Mouse (Mus musculus): ENCODE results near the gene Brsk1. TPM values are rescaled to one million over a fixed set of nuclear protein-coding genes. Genes with fewer than 3 reads are reported as not detected.

The Brsk1 gene
- polyA plus RNA-seq (2014; fragmentation: Illumina TruSeq; extraction: RNeasy Lipid Tissue Mini Kit (QIAGEN cat#74804); ENCODE audit: low read depth, low replicate concordance), result 3.5 TPM

DNA sequence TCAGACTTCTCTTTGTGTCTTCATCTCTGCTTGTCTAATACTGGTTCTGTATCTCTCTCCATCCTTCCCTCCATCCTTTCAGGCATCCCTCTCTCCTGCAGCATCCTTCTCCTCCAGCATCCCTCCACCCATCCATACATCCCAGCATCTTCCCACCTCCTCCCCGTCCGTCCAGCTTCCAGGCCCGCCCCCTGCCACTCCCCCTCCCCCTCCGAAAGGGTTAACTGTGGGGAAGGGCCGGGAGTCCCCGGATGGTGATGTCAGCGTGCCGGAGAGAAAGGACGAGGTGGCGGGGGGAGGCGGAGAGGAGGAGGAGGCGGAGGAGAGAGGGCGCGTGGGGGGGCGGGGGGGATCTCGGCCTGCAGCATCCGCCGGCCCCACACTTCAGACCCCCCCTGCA, at the start of gene Brsk1:
Gene Brsk1, plus strand, starts transcription at position 218 of the 400 bp plus-strand sequence.

DNA sequence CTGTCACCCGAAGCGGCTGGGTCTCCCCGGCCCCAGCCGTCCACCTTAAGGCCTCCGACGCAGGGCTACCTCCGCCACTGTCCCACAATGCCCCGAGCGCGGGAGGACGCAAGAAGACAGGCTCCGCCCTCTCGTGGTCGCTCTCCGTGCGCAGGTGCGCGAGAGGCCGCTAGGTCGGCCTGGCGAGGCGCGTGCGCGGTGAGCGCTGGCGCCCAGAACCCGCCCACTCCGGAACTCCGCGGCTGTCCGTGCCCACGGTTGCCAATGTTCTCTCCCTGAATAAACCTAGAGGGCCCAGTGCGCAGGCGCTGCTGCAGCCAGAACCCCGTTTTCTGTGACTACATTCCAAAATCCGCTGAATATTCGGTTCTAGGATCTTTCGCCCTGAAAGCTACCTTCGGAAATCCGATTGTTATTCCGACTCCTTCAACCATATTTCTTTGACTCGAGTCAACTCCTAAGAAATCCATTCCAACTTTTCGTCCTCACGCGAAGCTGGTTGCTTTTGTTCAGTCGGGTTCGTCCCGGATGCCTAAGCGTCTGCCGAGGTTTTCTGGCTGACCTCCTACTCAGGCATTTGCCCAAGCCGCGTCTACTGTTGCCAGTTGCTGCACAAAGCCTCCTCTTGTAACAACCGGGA, 31.4 kb upstream of the Brsk1 start, which contains the start of gene Ppp6r1:
Gene Ppp6r1, minus strand, starts transcription at position 108 of the 640 bp plus-strand sequence.

DNA sequence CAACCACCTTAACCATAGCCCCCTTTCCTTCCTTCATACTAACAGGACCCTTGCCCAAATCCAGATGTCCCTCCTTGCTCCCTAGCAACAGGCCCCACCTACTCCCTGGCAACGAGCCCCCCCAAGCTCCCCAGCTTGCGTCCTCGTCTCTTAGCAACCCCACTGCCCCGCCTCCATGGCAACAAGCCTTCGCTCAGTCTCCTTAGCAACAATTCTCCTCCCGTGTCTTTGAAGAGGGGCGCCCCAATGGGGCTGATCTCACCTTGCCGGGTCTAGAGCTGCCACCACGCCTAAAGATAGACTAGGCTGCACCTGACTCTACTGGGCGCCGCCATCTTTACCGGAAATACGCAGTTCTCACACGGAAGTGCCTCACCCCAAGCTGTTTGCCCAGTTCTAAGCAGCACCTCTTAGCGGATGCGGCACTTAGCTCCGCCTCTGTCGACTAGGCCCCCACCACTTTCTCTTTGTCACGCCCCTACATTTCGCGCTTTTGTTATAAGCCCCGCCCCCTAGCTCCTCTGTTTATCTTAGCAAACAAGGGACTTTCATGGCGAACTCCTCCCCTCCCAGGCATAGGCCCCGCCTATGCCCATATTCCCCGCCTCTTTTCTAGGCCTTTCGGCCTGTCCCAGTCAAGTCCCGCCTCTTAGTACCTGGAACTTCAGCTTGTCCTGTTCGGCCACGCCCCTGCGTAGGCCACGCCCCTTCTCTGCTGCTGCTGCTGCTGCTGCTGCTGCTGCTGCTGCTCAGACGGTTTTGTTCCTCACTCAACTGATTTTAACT, 5.6 kb upstream of the Brsk1 start, which contains the start of gene Hspbp1:
Gene Hspbp1, minus strand, starts transcription at position 437 of the 786 bp plus-strand sequence.

DNA sequence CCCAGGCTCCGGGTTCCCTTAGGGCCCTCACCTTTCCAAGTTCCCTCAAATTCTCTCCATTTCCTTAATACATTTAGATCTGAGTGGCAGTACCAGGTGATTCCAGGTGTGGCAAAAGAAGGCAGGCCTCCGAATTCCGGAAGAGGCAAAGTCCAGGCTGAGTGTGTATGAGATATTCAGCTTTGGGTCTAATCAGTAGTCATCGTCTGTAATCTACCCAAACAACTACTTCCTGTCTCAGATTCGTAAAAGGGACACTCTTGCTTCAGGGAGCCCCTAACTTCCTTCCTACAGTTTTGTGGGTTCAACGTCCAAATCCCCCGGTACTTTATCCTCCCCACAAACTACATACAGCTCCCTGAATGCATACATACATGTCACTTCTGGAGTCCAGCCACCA, 34.8 kb downstream of the Brsk1 start, which contains the start of gene Tmem150b:
Gene Tmem150b, minus strand, starts transcription at position 81 of the 400 bp plus-strand sequence.

DNA sequence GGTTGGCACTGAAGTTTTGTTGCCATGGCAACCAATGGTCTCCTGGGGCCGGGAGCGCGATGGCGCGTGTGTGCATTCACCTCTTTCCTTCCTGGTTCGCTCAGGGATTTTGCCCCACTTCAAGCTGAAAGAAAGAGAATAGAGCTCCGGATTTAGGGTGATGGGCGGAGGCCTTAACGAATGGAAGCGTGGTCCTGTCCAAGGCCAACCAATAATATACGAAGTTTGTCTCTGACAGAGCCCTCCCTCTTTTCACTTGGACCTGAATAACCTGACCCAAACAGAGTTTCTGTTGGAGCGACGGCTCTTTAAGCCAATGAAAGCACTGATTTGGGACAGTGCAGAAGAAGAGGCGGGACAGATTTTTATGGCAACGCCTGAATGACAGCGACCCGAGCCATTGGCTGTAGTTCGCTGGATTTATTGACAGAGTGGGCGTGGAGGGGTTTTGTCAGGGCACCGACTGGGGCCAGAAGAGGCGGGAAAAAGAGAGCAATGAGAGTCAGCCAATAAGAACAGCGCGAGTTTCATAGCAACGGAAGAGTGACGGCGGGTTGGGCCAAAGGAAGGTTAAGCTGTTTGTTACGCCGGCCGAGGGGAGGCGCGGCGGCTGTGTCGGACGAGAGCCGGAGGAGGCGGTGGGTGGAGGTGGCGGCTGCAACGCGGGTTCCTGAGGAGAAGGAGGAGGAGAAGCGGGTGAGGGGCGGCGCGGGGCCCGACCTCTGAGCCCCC, 49.3 kb downstream of the Brsk1 start, which contains the start of gene Kmt5c:
Gene Kmt5c, plus strand, starts transcription at position 572 of the 732 bp plus-strand sequence.

DNA sequence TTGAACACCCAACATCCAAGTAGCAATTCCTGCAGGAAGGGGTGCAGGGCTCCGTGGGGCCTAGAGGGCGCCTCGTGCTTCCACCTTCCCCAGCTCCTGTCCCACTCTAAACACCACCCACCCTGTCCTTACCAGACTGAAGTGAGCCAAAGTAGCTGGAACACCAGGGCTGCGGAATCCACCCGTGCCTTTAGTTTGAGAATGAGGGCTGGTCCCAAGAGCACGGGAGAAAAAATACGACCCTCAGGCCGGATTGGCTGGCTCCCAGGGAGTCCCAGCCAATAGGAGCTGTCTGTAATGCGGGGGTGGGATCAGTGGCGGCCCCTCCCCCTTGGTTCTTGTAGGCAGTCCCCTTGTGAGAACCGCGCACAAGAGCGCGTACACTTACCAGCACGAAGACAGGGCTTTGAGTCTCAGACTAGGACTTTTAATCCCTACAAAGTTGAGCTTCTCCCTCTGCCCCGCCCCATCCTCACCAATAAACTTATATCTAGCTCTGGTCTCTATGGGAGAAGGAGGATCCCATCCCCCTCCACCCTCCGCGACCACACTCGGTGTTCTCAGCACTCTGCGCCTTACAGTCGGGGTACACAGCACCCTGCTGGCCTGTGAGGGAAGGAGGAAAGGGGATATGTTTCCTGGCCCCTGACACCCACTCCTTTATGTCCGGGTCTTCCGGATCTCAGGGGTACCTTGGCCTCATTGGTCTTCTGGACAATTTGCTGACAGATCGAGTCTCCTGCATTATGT, 62.6 kb downstream of the Brsk1 start, which contains the start of gene Cox6b2:
Gene Cox6b2, minus strand, starts transcription at position 274 of the 750 bp plus-strand sequence.

Other genes starting within 250 kb of the Brsk1 start
- gene Rdh13, start 245.0 kb upstream of the Brsk1 start, polyA plus RNA-seq (2014; fragmentation: Illumina TruSeq; extraction: RNeasy Lipid Tissue Mini Kit (QIAGEN cat#74804); ENCODE audit: low read depth, low replicate concordance), result 11.0 TPM
- 11.0 TPM for gene Eps8l1, start 229.9 kb upstream of the Brsk1 start, polyA plus RNA-seq (2014; fragmentation: Illumina TruSeq; extraction: RNeasy Lipid Tissue Mini Kit (QIAGEN cat#74804); ENCODE audit: low read depth, low replicate concordance)
- 100 TPM for gene Ppp1r12c, start 188.9 kb upstream of the Brsk1 start, polyA plus RNA-seq (2014; fragmentation: Illumina TruSeq; extraction: RNeasy Lipid Tissue Mini Kit (QIAGEN cat#74804); ENCODE audit: low read depth, low replicate concordance)
- 19.6 TPM for gene Tnnt1, start 174.2 kb upstream of the Brsk1 start, polyA plus RNA-seq (2014; fragmentation: Illumina TruSeq; extraction: RNeasy Lipid Tissue Mini Kit (QIAGEN cat#74804); ENCODE audit: low read depth, low replicate concordance)
- 4.8 TPM for gene Tnni3, start 166.4 kb upstream of the Brsk1 start, polyA plus RNA-seq (2014; fragmentation: Illumina TruSeq; extraction: RNeasy Lipid Tissue Mini Kit (QIAGEN cat#74804); ENCODE audit: low read depth, low replicate concordance)
- gene Dnaaf3, start 158.2 kb upstream of the Brsk1 start, polyA plus RNA-seq (2014; fragmentation: Illumina TruSeq; extraction: RNeasy Lipid Tissue Mini Kit (QIAGEN cat#74804); ENCODE audit: low read depth, low replicate concordance), result 4.6 TPM
- 0.65 TPM for gene Syt5, start 143.1 kb upstream of the Brsk1 start, polyA plus RNA-seq (2014; fragmentation: Illumina TruSeq; extraction: RNeasy Lipid Tissue Mini Kit (QIAGEN cat#74804); ENCODE audit: low read depth, low replicate concordance)
- gene Ptprh, start 86.6 kb upstream of the Brsk1 start, polyA plus RNA-seq (2014; fragmentation: Illumina TruSeq; extraction: RNeasy Lipid Tissue Mini Kit (QIAGEN cat#74804); ENCODE audit: low read depth, low replicate concordance), result not detected
- 8.1 TPM for gene Tmem86b, start 59.2 kb upstream of the Brsk1 start, polyA plus RNA-seq (2014; fragmentation: Illumina TruSeq; extraction: RNeasy Lipid Tissue Mini Kit (QIAGEN cat#74804); ENCODE audit: low read depth, low replicate concordance)
- 72.5 TPM for gene Ppp6r1, start 31.6 kb upstream of the Brsk1 start, polyA plus RNA-seq (2014; fragmentation: Illumina TruSeq; extraction: RNeasy Lipid Tissue Mini Kit (QIAGEN cat#74804); ENCODE audit: low read depth, low replicate concordance)
- gene Hspbp1, start 5.5 kb upstream of the Brsk1 start, polyA plus RNA-seq (2014; fragmentation: Illumina TruSeq; extraction: RNeasy Lipid Tissue Mini Kit (QIAGEN cat#74804); ENCODE audit: low read depth, low replicate concordance), result 25.7 TPM
- 0.60 TPM for gene Tmem150b, start 34.6 kb downstream of the Brsk1 start, polyA plus RNA-seq (2014; fragmentation: Illumina TruSeq; extraction: RNeasy Lipid Tissue Mini Kit (QIAGEN cat#74804); ENCODE audit: low read depth, low replicate concordance)
- gene Kmt5c, start 49.5 kb downstream of the Brsk1 start, polyA plus RNA-seq (2014; fragmentation: Illumina TruSeq; extraction: RNeasy Lipid Tissue Mini Kit (QIAGEN cat#74804); ENCODE audit: low read depth, low replicate concordance), result 49.2 TPM
- gene Cox6b2, start 62.5 kb downstream of the Brsk1 start, polyA plus RNA-seq (2014; fragmentation: Illumina TruSeq; extraction: RNeasy Lipid Tissue Mini Kit (QIAGEN cat#74804); ENCODE audit: low read depth, low replicate concordance), result 28.9 TPM
- gene Fam71e2, start 80.7 kb downstream of the Brsk1 start, polyA plus RNA-seq (2014; fragmentation: Illumina TruSeq; extraction: RNeasy Lipid Tissue Mini Kit (QIAGEN cat#74804); ENCODE audit: low read depth, low replicate concordance), result 3.3 TPM
- gene Il11, start 92.3 kb downstream of the Brsk1 start, polyA plus RNA-seq (2014; fragmentation: Illumina TruSeq; extraction: RNeasy Lipid Tissue Mini Kit (QIAGEN cat#74804); ENCODE audit: low read depth, low replicate concordance), result 0.32 TPM
- 2.2 TPM for gene Tmem190, start 92.3 kb downstream of the Brsk1 start, polyA plus RNA-seq (2014; fragmentation: Illumina TruSeq; extraction: RNeasy Lipid Tissue Mini Kit (QIAGEN cat#74804); ENCODE audit: low read depth, low replicate concordance)
- 6.7 TPM for gene Tmem238, start 99.1 kb downstream of the Brsk1 start, polyA plus RNA-seq (2014; fragmentation: Illumina TruSeq; extraction: RNeasy Lipid Tissue Mini Kit (QIAGEN cat#74804); ENCODE audit: low read depth, low replicate concordance)
- 632 TPM for gene Rpl28, start 102.3 kb downstream of the Brsk1 start, polyA plus RNA-seq (2014; fragmentation: Illumina TruSeq; extraction: RNeasy Lipid Tissue Mini Kit (QIAGEN cat#74804); ENCODE audit: low read depth, low replicate concordance)
- 108 TPM for gene Ube2s, start 122.0 kb downstream of the Brsk1 start, polyA plus RNA-seq (2014; fragmentation: Illumina TruSeq; extraction: RNeasy Lipid Tissue Mini Kit (QIAGEN cat#74804); ENCODE audit: low read depth, low replicate concordance)
- gene Shisa7, start 154.1 kb downstream of the Brsk1 start, polyA plus RNA-seq (2014; fragmentation: Illumina TruSeq; extraction: RNeasy Lipid Tissue Mini Kit (QIAGEN cat#74804); ENCODE audit: low read depth, low replicate concordance), result 1.9 TPM
- gene Isoc2b, start 179.7 kb downstream of the Brsk1 start, polyA plus RNA-seq (2014; fragmentation: Illumina TruSeq; extraction: RNeasy Lipid Tissue Mini Kit (QIAGEN cat#74804); ENCODE audit: low read depth, low replicate concordance), result 29.3 TPM
- 35.3 TPM for gene Isoc2a, start 186.5 kb downstream of the Brsk1 start, polyA plus RNA-seq (2014; fragmentation: Illumina TruSeq; extraction: RNeasy Lipid Tissue Mini Kit (QIAGEN cat#74804); ENCODE audit: low read depth, low replicate concordance)
- not detected for gene Gm36210, start 215.9 kb downstream of the Brsk1 start, polyA plus RNA-seq (2014; fragmentation: Illumina TruSeq; extraction: RNeasy Lipid Tissue Mini Kit (QIAGEN cat#74804); ENCODE audit: low read depth, low replicate concordance)
- gene Zfp628, start 224.6 kb downstream of the Brsk1 start, polyA plus RNA-seq (2014; fragmentation: Illumina TruSeq; extraction: RNeasy Lipid Tissue Mini Kit (QIAGEN cat#74804); ENCODE audit: low read depth, low replicate concordance), result 6.5 TPM
- 5.1 TPM for gene Nat14, start 231.4 kb downstream of the Brsk1 start, polyA plus RNA-seq (2014; fragmentation: Illumina TruSeq; extraction: RNeasy Lipid Tissue Mini Kit (QIAGEN cat#74804); ENCODE audit: low read depth, low replicate concordance)
- 12.2 TPM for gene Ssc5d, start 235.2 kb downstream of the Brsk1 start, polyA plus RNA-seq (2014; fragmentation: Illumina TruSeq; extraction: RNeasy Lipid Tissue Mini Kit (QIAGEN cat#74804); ENCODE audit: low read depth, low replicate concordance)